Mouse (Mus musculus) kidney, adult 8-10 months (tissue): ENCODE results near the gene Mta3.

Experiments used
- DNase-seq, 2 experiments: peaks; one replicate each; pipeline ENCODE4 v3.0.0; 2022

The Mta3 gene

DNA sequence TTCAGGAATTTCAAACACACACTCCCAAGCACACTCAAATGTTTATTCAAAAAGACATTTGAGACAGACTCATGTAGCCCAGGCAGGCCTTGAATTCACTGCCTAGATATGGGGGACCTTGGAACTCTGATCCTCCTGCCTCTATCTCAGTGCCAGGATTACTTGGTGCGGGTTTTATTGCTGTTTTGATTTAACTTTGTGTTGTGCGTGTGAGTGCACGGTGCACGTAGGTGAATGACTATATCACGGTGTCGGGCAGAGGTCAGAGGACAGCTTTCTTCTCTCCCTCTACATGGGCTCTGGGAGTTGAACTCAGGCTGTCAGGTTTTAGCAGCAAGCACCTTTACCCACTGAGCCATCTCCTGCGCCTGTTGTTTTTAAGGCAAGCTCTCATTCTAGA lies 61.1 kb downstream of the Mta3 start:
- no peak for DNase-seq

DNA sequence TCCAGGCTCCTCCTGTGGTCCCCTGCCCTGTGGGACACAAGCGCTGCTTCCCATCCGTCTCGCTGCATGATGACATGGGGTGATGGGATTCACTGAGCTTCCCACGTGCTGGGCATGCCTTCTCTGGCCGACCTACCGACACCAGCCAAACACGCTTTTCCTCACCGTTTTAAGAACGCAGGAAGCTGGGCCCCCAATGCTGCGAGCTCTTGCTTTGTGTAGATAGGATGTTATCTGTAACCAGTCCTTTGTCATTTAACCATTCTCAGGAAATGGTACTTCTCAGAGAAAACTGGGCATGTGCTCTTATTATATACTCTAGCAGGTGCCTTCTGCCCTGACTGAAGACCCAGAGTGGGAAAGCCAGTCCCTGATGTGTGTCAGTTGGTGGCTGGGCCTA lies 62.3 kb downstream of the Mta3 start:
- no peak for DNase-seq

DNA sequence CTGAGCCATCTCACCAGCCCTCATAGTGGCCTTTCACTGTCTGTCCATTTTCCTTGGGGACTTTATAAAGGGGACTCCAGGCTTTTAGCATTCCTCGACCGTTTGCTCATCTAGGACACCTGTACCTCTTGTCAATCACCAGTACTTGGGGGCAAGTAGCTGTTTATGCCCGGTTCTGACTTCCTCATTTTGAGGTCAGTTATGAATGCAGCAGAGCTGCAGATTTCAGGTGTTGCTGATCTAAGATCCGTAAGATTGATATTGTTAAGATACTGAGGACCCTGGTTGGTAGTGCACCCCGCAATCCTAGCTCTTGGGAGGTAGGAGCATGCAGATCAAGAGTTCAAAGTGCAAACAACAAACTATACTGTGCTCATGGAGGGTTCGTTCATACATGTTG lies 64.4 kb downstream of the Mta3 start:
- no peak for DNase-seq

DNA sequence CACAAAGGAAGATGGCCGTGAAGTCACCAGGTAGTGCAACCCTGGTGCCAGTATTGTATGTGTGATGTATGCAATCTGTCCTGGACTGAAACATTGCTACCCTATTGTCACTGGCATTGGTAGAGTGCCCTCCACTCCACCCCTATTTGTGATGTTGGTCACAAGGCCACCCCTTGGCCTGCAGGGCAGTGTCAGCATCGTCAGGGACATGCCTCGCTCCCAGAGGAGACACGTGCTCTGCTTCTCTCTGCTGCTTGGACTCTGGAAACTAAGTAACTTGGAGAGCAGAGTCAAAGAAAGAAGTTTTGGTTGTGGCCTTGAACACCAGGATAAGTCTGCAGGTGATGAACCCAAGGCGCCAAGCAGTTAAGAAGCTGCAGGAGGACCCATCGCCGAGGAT lies 65.0 kb downstream of the Mta3 start:
- DNase-seq = no peak

DNA sequence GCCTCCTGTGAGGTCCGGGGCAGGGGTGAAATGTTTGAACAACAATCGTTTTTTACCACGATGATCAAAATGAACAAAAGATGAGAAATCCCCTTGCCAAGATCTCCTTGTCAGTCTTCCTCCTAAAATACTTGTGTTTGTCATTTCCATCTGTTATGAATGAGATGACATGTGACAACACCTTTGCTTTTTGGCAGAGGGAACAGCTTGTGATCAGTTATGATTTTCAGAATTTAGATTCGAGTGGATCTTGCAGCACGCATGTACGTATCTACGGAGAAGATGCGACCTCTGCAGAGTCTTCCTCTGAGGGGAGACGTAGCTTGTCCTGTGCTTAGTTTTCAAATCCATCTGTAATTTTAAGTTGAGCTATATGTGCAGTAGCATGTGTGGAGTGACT lies 66.1 kb downstream of the Mta3 start:
- DNase-seq = no peak

DNA sequence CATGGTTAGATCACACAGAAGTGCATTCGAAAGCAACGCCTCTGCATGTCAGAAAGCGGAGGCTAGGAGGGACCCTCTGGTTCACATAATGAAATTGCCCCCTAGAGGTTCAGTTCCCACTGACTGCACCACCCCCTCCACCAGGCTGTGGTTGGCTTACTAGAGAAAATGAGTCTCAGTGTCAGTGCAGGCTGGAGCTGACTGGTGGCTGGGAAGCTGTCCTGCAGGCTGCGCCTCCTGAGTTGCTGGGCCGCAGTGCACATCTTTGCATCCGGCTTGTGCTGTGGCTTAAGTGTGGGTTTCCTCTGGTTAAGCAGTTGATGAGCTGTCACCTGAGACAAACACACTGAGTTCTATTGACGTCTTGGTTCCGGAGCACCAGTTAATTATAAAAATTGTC lies 66.7 kb downstream of the Mta3 start:
- DNase-seq = no peak

DNA sequence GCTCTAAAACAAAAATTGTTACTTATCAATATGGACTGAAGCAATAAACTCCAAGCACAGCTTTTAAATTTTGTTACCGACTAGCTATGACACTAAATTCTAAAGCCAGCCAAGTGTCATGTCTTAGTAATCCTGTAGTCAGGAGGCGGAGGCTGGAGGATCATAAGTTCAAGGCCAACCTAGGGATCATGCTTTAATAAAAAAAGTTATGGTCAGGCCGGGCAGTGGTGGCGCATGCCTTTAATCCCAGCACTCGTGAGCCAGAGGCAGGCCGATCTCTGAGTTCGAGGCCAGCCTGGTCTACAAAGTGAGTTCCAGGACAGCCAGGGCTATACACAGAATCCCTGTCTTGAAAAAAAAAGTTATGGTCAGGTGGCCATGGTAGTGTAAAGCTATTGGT lies 71.0 kb downstream of the Mta3 start:
- DNase-seq = no peak

DNA sequence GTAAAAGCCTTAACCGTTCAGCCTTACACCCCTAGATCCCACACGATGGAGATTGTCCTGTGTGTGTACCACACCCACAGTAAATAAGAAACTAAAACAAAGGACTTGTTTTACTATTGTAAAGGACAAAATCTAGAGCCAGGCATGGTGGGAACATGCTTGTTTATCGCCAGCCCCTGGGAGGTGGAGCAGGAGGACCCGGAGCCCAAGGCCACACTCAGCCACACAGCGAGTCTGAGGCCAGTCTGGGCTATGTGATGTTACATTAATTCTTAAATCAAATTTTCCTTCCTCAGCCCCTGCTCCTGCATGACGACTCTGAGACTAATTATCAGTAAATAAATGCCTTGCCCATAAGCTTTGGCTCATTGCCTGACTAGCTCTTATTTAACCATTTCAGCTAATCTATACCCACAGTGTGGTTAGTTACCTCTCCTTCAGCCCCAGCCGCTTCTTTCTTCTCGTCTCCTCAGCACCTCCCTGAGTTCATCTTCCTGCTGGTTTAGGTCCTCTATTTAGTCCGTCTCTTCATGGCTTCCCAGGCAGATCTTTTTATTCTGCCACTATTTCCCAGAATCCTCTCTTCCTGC lies 71.6 kb downstream of the Mta3 start:
- DNase-seq = no peak

DNA sequence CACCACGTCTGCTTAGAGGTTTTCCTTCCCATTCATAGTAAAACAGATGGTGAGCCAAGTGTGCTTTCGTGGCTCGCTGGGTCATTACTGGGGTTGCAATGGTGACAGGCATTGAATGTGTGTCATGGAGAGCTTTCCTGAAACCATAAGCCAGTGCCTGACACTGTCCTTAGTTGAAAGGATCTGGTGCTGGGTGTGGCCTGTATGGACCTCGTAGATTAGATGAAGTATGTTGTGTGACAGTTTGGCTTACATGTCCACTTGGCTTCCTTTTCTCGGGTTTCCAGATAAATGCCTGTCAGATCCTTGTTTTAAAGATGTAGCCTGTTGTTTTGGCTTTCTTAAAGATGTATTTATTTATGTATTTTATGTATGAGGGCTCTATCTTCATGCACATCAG lies 74.3 kb downstream of the Mta3 start:
- no peak for DNase-seq

DNA sequence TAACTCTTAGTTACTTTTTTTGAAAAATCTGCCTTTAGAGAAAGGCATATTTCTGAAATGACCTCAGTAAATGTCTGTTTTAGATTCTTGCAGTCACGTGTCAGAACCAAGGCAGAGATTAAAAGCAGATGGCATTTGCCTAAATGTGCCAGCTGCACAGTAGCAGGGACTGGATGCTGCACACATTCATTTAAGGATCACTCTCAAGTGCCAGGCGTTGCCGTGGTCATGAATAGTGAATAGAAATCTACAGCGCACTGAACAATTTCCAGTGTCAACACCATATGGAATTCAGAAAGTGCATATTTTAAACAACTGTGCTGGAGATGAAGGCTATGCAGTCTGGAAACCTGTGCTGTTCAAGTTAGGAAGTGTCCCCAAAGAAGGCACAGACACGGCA lies 76.8 kb downstream of the Mta3 start:
- DNase-seq = no peak

DNA sequence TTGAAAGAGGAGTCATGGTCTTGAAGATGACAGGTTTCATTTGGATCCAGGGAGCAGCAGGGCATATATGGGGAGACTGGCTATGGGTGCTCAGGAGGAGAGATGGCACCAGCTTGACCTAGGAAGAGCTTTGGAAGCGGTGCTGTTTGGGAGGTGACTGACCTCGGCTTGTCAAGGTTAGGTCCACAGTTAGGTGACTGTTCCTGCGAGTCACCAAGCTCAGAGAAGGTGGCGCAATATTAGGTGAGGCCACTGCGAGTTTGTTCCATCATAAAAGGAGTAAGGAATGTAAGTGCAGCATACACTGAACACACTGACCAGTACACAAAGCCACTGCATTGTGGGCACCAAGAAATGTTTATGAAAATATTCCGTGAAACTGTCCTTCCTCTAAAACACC lies 80.5 kb downstream of the Mta3 start:
- no peak for DNase-seq

DNA sequence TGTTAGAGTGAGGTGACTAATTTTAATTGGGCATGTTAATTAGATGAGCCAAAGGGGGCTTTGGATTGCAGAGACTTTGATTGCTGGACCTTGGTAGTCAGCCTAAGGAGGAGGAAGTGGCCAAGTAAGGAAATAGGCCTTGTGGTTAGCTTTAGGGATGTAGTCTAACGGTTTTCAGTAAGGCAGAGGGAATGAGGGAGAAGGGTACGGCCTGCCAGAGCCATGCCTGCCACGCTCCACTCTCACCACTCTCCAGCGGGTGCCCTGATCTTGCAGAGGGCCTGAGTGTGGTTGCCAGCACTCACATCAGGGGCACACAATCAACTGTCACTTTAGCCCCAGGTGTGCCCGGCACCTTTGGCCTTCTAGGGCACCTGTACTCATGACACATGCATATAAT lies 84.2 kb downstream of the Mta3 start:
- DNase-seq = no peak

DNA sequence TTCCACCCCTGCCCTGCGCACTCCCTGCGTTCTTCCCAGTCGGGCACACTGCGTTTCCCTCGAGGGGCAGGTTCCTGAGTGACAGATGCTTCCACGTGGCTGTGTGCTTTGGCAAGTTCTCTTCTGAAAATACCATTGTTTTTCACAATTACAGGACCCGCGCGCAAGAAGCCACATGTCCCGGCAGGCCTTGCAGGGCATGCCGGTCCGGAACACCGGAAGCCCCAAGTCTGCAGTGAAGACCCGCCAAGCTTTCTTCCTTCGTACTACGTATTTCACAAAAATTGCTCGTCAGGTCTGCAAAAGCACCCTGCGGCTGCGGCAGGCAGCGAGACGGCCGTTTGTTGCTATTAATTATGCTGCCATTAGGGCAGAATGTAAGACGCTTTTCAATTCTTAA lies 86.4 kb downstream of the Mta3 start:
- no peak for DNase-seq

DNA sequence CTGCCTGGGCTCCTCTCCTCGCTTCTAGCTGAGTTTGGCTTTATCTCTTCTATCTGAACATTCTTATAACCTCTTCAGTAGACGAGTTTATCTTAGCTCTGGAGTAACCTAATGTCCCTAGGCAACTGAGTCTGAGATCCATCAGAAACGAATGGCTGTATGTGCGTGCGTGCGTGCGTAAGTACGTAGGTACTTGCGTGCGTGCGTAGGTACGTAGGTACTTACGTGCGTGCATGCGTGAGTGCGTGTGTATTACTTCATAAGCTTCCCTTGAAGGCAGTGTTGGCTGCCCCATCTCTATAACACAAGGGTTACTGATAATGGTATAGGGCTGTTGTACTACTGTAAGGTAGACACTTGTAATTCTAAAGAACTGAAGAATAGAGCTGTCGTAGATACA lies 89.2 kb downstream of the Mta3 start:
- DNase-seq = no peak

DNA sequence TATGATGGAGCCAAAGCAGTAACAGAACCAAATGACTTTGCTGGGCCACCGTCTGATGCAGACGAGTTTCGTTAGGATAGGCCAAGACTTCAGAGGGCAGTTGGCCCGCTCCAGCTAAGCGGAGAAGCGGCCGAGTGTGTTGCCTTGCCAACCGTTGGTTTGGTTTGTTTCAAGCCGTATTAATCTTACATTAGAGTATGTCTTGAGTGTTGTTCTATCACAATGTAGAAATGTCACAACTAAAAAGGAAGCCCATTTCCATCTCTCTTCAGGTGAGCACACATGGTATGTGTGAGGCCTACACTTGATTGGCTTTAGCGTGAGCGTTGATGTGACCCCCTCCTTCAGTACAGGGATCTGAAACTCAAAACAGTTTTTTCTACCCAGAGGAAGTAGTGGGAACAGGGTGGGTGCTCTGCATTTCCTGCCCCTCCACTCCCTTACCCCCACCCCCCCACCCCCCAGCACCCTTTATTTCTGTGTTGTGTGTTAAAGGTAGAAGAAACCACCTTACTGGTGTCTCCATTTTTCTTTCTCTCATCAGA lies 93.6 kb downstream of the Mta3 start:
- no peak for DNase-seq

DNA sequence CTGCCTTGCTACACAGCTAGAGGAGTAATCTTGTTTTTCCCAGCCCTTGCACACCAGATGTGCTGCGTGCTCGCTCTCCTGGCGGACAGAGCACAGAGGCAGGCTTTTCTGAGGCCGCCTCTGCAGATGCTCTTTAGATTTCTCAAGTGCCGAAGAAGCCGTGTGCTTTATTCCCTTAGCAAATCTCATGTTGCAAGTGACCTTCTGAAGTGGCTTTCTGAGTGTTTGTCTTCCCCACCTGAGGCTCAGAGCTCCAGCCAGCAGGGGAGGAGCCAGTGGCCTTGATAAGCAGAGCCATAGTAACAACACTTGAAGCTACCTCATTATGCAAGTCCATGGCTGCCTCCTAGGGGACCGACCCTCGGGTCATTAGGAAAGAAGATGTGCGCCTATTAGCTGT lies 98.0 kb downstream of the Mta3 start:
- no peak for DNase-seq

DNA sequence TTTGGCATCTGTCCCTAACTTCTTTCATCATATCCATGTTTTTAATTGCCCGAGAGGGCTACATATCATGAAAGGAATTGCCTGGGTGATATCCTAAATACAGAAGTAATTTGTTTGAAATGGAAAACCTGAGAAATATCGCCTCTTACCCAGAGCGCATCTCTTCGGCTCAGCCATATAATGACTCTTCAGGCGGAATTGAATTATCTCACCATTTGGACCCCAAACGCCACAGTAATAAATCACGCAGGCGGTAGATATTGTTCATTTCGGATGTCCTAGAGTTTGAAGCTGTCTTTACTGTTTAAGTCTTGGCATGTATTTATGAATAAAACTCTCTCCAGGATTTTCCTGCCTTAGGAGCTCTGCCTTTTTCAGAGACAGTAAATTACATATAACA lies 99.1 kb downstream of the Mta3 start:
- DNase-seq = no peak

DNA sequence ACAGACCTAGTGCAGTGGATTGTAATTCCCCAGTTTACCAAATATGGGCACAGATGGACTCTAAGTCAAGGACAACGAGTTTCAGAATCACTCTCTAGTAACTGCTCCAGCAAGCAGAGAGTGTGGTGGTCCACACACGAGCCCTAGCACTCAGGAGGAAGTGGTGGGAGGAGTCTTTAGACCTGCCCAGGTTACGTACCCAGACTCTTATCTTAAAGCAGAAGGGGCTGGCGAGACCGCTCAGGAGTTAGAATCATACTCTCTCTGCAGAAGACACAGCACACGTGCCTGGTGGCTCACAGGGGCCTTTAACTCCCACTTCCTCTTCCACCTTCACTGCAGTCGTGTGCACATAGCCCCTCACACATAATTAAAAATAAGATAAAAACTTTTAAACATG lies 101.4 kb downstream of the Mta3 start:
- DNase-seq = no peak

DNA sequence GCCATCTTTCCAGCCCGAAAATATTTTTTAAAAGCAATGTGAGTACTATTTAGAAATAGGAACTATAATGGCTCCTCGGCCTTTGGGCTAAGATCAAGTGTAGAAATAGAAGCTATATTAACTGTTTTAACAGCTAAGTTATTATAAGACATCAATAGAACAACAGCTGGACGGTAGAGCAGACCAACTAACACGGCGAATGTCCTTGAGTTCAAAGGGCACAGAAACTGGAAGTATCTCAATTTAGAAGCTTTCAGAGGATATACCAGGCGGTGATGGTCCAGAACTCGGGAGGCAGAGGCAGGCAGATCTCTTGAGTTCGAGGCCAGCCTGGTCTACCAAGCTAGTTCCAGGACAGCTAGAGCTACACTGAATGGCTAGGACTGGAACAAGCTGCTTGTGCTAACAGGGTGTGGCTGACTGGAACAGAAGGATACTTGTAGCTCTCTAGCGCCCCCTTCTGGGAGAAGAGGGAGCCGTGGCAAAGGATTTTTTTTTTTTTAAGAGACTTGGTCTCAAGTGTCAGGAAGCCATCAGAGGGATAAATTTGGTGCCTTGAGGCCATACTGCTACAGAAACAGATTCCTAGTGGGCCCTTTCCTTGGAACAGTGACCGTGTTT lies 101.9 kb downstream of the Mta3 start:
- peak; percentile 23 to 61 for DNase-seq

DNA sequence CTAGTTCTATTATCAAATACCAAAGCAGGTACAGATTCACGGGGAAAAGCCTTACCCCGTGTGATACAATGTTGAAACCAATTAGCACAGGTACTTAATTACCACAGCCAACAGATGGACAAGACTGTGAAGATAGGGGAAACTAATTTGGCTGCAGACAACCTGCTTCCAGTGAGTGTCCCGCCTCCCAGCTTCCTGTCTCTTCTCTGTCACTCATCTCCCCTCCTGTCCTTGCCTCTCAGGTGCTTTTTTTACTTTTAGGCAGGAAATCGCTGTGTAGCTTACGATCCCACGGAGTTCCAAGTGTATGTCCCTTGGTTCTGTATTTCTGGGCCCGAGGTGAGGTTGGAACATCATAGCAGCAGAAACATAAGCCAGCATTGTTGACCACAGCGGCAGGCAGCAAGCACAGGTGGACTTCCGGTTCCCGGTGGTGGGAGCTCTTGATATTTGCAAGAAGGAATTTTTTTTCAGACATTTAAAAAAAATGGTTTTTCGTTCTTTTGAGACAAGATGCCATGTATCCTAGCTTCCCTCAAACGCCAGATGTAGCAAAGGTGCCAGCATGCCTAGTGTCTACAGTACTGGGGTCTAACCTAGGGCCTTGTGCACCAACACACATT lies 102.6 kb downstream of the Mta3 start:
- DNase-seq = no peak

DNA sequence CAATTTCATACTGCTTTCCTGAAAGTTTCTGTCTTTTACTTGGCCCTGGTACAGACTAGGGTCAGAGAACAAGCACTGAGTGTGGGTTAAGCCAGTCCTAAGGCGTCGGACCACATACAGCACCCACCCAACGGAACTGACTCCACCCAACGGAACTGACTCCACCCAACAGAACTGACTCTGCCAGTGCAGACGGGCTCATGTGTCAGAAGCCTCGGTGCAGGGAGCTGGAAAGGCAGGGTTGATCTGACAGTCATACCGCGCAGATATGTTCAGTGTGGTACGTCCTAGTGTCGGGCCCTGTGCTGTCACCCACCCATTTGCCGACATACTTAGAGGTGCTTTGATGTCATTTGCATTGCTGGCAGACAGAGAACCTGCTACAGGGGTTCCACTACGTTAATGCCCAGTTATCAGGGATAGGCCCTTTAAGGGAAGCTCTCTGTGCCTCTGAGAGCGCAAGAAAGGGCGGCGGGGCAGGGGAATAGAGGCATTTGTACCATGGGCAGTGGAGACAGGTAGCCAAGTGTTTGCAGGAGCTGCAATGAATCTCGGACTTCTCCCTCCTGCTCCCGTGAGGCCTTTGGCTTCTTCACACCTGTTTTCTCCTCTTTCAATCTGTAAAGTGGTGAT lies 103.3 kb downstream of the Mta3 start:
- DNase-seq = no peak

DNA sequence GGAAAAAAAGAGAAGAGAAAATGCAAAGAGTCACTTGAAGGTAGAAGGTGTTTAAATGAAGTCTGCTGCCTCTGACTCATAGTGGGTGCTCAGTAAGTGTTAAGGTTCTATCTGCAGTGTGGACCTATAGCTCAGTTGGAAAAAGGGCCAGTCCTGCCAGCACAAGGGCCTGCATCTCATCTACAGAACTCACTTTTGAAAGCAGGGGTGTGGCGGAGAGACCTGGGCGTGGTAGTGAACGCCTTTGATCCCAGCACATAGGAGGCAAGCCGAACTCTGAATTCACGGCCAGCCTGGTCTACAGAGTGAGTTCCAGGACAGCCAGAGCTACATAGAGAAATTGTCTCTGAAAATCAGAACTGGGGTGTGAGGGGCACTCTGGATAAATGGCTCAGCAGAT lies 104.3 kb downstream of the Mta3 start:
- DNase-seq = no peak

DNA sequence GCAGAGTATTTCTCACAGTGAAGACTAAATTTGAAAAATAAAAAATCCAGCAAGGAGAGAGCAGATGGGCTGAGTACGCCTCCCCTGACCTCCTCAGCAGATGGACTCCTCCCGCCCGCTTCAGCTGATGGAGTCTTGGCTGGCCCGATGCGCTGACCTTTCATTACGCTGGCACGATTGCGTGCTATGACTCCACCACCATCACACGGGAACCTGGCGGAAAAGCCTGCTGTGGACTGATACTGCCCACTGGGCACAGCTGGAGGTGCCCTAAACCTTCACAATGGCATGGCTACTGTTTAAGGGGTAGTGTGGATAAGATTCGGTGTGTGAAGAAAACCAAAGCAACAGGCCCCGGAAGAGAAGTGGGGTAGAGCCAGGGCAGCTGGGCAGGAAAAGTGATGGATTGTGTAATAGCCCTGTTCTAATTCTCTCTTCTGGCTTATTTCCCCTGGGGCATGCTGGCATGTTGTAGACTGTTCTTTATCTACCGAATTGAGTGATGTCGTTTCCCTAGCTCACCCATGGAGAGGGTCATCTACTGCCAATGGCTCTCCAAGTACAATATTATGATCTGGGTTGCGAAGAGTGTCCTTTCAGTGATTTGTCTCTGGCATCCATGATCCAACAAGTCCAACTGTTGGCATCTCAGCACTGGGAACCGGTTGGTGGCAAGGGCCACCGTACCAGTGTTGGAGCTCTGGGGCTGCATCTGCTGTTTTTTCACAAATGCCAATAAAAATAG lies 106.4 kb downstream of the Mta3 start:
- no peak for DNase-seq

DNA sequence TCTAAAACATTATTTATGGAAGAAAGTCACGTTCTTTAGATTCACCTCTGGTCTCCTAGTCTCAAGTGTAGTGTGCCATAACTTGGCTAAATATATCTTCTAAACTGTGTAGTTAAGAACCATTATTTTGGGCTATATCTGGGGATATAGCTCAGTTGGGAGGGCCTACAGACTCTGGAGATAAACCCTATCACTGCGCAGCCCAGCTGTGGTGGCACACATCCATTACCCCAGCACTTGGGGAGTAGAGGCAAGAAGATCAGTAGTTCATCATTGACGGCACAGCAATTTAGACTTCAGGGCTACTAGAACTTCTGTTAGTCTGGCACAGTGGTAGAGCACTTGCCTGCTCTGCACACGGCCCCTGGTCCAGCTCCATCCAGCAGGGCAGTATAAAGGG lies 107.1 kb downstream of the Mta3 start:
- DNase-seq = no peak
